ENCODE assay signal across 21 mouse cellular contexts in the genomic region with DNA sequence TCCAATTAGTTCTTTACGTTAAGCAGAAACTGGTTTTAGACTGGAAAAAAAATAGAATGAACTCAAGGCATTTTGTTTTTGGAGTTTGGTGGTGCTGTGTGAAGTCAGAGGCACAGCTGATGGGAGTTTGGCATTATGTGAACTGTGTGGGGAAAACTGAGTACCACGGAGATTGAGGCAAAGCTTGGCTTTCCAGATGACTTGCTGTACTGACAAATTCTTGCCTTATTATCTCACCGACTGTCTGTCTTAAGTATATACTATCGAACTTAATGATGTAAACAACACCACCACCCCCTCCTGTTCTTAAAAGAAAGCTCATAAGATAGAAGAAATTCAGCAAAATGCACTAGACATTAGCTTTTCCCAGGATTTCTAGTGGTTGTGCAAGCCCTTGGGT.
"Had no signal": no experiment of that assay in that cellular context is flagged by ENCODE, and none has a peak within 500 bp of the region (broad histone marks: within the 10 kb centered on the region; RNA-seq: fewer than 3 reads in every experiment).

No protein-coding gene starts in this region.

- H3K4me1 ChIP-seq: midbrain, embryonic 15.5 days; neural tube, embryonic 12.5 days; neural tube, embryonic 15.5 days had no signal

- H3K36me3 ChIP-seq: midbrain, embryonic 15.5 days; neural tube, embryonic 15.5 days had no signal

- H3K9ac ChIP-seq: limb, embryonic 12.5 days; limb, embryonic 15.5 days; liver, embryonic 14.5 days; liver, postnatal 0 days; midbrain, embryonic 15.5 days; neural tube, embryonic 12.5 days; neural tube, embryonic 15.5 days had no signal

- ATAC-seq: intestine, postnatal 0 days; liver, postnatal 0 days; midbrain, embryonic 15.5 days had no signal

- DNase-seq: kidney, adult 9 months; kidney, postnatal 4 days; left cerebral cortex, postnatal 4 days; liver, postnatal 0 days; lung, postnatal 4 days; right cerebral cortex, adult 18-20 months; right cerebral cortex, postnatal 14 days; right cerebral cortex, postnatal 4 days; thymus, adult 2 months; thymus, postnatal 14 days; thymus, postnatal 4 days had no signal

- H3K4me3 ChIP-seq: limb, embryonic 12.5 days; limb, embryonic 15.5 days; midbrain, embryonic 15.5 days; neural tube, embryonic 12.5 days; neural tube, embryonic 15.5 days had no signal

- H3K9me3 ChIP-seq: limb, embryonic 15.5 days; midbrain, embryonic 15.5 days; neural tube, embryonic 12.5 days; neural tube, embryonic 15.5 days had no signal

- H3K27me3 ChIP-seq: limb, embryonic 12.5 days; limb, embryonic 15.5 days; midbrain, embryonic 15.5 days; neural tube, embryonic 12.5 days; neural tube, embryonic 15.5 days had no signal

- H3K4me2 ChIP-seq: limb, embryonic 12.5 days; limb, embryonic 15.5 days; liver, embryonic 11.5 days; midbrain, embryonic 11.5 days; midbrain, embryonic 15.5 days; neural tube, embryonic 12.5 days; neural tube, embryonic 15.5 days had no signal

- H3K27ac ChIP-seq: limb, embryonic 12.5 days; limb, embryonic 15.5 days; liver, embryonic 14.5 days; midbrain, embryonic 15.5 days; neural tube, embryonic 12.5 days; neural tube, embryonic 15.5 days; stomach, postnatal 0 days had no signal
